Mouse (Mus musculus): ENCODE data around the gene Fam160b1. TPM values are rescaled to one million over a fixed set of nuclear protein-coding genes. Genes with fewer than 3 reads are reported as not detected.

Gene Fam160b1
- polyA plus RNA-seq, 1 experiment, result 8.0 TPM

GRCm38 (mm10) chr19:57343860-57344259 lies 16.6 kb upstream of the Fam160b1 start:
- H3K27me3 ChIP-seq (replicated peaks; ENCODE audit: control insufficient read depth, insufficient read depth, low read length), result no peaks in the 10 kb centered on the region
- no peak for DNase-seq
- no peak overlapping the region for H3K4me3 ChIP-seq (ENCODE audit: insufficient read depth, low read depth, low read length)
- H3K27ac ChIP-seq (ENCODE audit: insufficient read depth, low read depth, low read length), result no peak overlapping the region
- H3K4me1 ChIP-seq (ENCODE audit: control insufficient read depth, insufficient read depth, low read length), result no peaks in the 10 kb centered on the region
- no peak for TF ChIP-seq CTCF (conservative IDR thresholded peaks at IDR 0.05; ENCODE audit: insufficient read depth, insufficient read length, low read depth, low read length)
- TF ChIP-seq POLR2A (IDR thresholded peaks at IDR 0.05; ENCODE audit: low read depth, low read length), result no peak
- H3K36me3 ChIP-seq (ENCODE audit: control insufficient read depth, insufficient read depth, low read length), result no peaks in the 10 kb centered on the region
- 85% methylated on average over 5 of the region's 5 CpGs for WGBS

- WGBS, result 96% methylated on average over 1 of the region's 1 CpGs
- H3K27ac ChIP-seq (ENCODE audit: insufficient read depth, low read depth, low read length), result no peak overlapping the region
- no peaks in the 10 kb centered on the region for H3K36me3 ChIP-seq (ENCODE audit: control insufficient read depth, insufficient read depth, low read length)
Measured at GRCm38 (mm10) chr19:57344678-57345077, 15.8 kb upstream of the Fam160b1 start.

GRCm38 (mm10) chr19:57349096-57349495 lies 11.4 kb upstream of the Fam160b1 start:
- Histone ChIP-seq H3K27ac (ENCODE audit: insufficient read depth, low read depth, low read length) (no peak overlapping the region), H3K4me1 (ENCODE audit: control insufficient read depth, insufficient read depth, low read length) (no peaks in the 10 kb centered on the region), H3K27me3 (replicated peaks; ENCODE audit: control insufficient read depth, insufficient read depth, low read length) (no peaks in the 10 kb centered on the region), H3K36me3 (ENCODE audit: control insufficient read depth, insufficient read depth, low read length) (no peaks in the 10 kb centered on the region), H3K4me3 (ENCODE audit: insufficient read depth, low read depth, low read length) (no peak overlapping the region)
- DNase-seq, result no peak
- TF ChIP-seq CTCF (conservative IDR thresholded peaks at IDR 0.05; ENCODE audit: insufficient read depth, insufficient read length, low read depth, low read length) (no peak), POLR2A (IDR thresholded peaks at IDR 0.05; ENCODE audit: low read depth, low read length) (no peak)

More at GRCm38 (mm10) chr19:57344678-57345077, 15.8 kb upstream of the Fam160b1 start:
- TF ChIP-seq POLR2A (IDR thresholded peaks at IDR 0.05; ENCODE audit: low read depth, low read length) (no peak), CTCF (conservative IDR thresholded peaks at IDR 0.05; ENCODE audit: insufficient read depth, insufficient read length, low read depth, low read length) (no peak)
- Histone ChIP-seq H3K4me1 (ENCODE audit: control insufficient read depth, insufficient read depth, low read length) (no peaks in the 10 kb centered on the region), H3K27me3 (replicated peaks; ENCODE audit: control insufficient read depth, insufficient read depth, low read length) (no peaks in the 10 kb centered on the region), H3K4me3 (ENCODE audit: insufficient read depth, low read depth, low read length) (no peak overlapping the region)
- DNase-seq, result no peak

- Histone ChIP-seq H3K36me3 (ENCODE audit: control insufficient read depth, insufficient read depth, low read length) (no peaks in the 10 kb centered on the region), H3K4me3 (ENCODE audit: insufficient read depth, low read depth, low read length) (no peak overlapping the region), H3K4me1 (ENCODE audit: control insufficient read depth, insufficient read depth, low read length) (0 out of 2 replicates have a peak, but pooled peaks cover 3% of the 10 kb centered on the region), H3K27me3 (replicated peaks; ENCODE audit: control insufficient read depth, insufficient read depth, low read length) (no peaks in the 10 kb centered on the region), H3K27ac (ENCODE audit: insufficient read depth, low read depth, low read length) (no peak overlapping the region)
- TF ChIP-seq CTCF (conservative IDR thresholded peaks at IDR 0.05; ENCODE audit: insufficient read depth, insufficient read length, low read depth, low read length) (no peak), POLR2A (IDR thresholded peaks at IDR 0.05; ENCODE audit: low read depth, low read length) (no peak)
- DNase-seq, result no peak
- WGBS, result 64% methylated on average over 12 of the region's 12 CpGs
Measured at GRCm38 (mm10) chr19:57352337-57352935, 8.0 kb upstream of the Fam160b1 start.

DNA sequence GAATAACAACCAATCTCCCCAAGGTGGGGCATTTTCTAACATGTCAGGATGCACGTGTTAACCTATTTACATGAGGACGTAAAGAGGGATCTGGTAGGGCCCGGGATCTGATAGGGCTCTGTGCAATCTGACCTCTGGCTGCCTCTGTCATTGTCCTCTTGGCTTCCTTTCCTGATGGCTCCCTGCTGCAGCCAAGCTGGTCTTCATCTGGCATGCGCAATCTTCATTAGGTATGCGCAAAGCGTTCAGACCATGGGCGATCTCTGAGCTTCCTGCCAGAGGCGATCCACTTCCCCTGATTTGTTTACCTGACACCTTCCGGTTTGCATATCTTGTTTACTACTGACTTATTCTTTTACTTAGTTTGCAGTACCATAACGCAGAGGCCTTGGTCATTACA lies 7.3 kb upstream of the Fam160b1 start:
- no peak for TF ChIP-seq POLR2A (IDR thresholded peaks at IDR 0.05; ENCODE audit: low read depth, low read length)
- TF ChIP-seq CTCF (conservative IDR thresholded peaks at IDR 0.05; ENCODE audit: insufficient read depth, insufficient read length, low read depth, low read length), result no peak
- Histone ChIP-seq H3K4me1 (ENCODE audit: control insufficient read depth, insufficient read depth, low read length) (0 out of 2 replicates have a peak, but pooled peaks cover 3% of the 10 kb centered on the region), H3K4me3 (ENCODE audit: insufficient read depth, low read depth, low read length) (no peak overlapping the region), H3K27ac (ENCODE audit: insufficient read depth, low read depth, low read length) (no peak overlapping the region), H3K36me3 (ENCODE audit: control insufficient read depth, insufficient read depth, low read length) (no peaks in the 10 kb centered on the region), H3K27me3 (replicated peaks; ENCODE audit: control insufficient read depth, insufficient read depth, low read length) (no peaks in the 10 kb centered on the region)
- 90% methylated on average over 10 of the region's 10 CpGs for WGBS
- no peak for DNase-seq

GRCm38 (mm10) chr19:57354050-57354449 lies 6.4 kb upstream of the Fam160b1 start:
- no peaks in the 10 kb centered on the region for H3K27me3 ChIP-seq (replicated peaks; ENCODE audit: control insufficient read depth, insufficient read depth, low read length)
- H3K4me1 ChIP-seq (ENCODE audit: control insufficient read depth, insufficient read depth, low read length), result 0 out of 2 replicates have a peak, but pooled peaks cover 3% of the 10 kb centered on the region
- no peak overlapping the region for H3K27ac ChIP-seq (ENCODE audit: insufficient read depth, low read depth, low read length)
- H3K36me3 ChIP-seq (ENCODE audit: control insufficient read depth, insufficient read depth, low read length), result no peaks in the 10 kb centered on the region
- no peak overlapping the region for H3K4me3 ChIP-seq (ENCODE audit: insufficient read depth, low read depth, low read length)
- 94% methylated on average over 11 of the region's 11 CpGs for WGBS
- no peak for TF ChIP-seq POLR2A (IDR thresholded peaks at IDR 0.05; ENCODE audit: low read depth, low read length)
- DNase-seq, result no peak

DNA sequence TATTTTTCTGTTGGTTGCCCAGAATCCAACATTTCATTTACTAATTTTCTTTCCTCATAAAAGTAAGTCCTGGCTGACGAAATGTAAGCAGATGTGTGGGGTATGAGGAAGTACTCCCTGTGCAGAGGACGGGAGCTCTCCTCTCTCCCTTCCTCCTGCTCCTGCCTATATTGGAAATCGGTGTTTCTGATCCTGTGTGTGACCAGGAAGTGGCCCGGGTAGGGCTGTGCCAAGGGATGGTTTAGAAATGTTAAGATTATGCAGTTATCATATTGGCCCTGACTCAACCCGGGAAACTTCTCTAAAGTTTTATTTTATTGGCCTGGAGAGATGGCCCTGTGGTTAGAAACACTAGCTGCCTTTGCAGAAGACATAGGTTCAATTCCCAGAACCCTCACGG lies 5.8 kb upstream of the Fam160b1 start:
- TF ChIP-seq POLR2A (IDR thresholded peaks at IDR 0.05; ENCODE audit: low read depth, low read length) (no peak), CTCF (conservative IDR thresholded peaks at IDR 0.05; ENCODE audit: insufficient read depth, insufficient read length, low read depth, low read length) (no peak)
- H3K4me1 ChIP-seq (ENCODE audit: control insufficient read depth, insufficient read depth, low read length), result 0 out of 2 replicates have a peak, but pooled peaks cover 3% of the 10 kb centered on the region
- WGBS, result 68% methylated on average over 6 of the region's 6 CpGs
- H3K27me3 ChIP-seq (replicated peaks; ENCODE audit: control insufficient read depth, insufficient read depth, low read length), result no peaks in the 10 kb centered on the region
- H3K4me3 ChIP-seq (ENCODE audit: insufficient read depth, low read depth, low read length), result no peak overlapping the region
- no peaks in the 10 kb centered on the region for H3K36me3 ChIP-seq (ENCODE audit: control insufficient read depth, insufficient read depth, low read length)
- DNase-seq, result no peak
- H3K27ac ChIP-seq (ENCODE audit: insufficient read depth, low read depth, low read length), result no peak overlapping the region
